Mouse (Mus musculus) 3T3-L1 (cell line): ENCODE results near the gene Asns.
"Not testable (repeated sequence)": the region's sequence is repeated elsewhere in the genome, so short reads cannot be mapped to it uniquely, and the experiment has no call there.

Experiments used
- DNase-seq: peaks from one replicate; pipeline ENCODE4 v3.0.0-alpha.2; 2015; ENCODE audit warnings: low read depth, low spot score

Gene Asns

DNA sequence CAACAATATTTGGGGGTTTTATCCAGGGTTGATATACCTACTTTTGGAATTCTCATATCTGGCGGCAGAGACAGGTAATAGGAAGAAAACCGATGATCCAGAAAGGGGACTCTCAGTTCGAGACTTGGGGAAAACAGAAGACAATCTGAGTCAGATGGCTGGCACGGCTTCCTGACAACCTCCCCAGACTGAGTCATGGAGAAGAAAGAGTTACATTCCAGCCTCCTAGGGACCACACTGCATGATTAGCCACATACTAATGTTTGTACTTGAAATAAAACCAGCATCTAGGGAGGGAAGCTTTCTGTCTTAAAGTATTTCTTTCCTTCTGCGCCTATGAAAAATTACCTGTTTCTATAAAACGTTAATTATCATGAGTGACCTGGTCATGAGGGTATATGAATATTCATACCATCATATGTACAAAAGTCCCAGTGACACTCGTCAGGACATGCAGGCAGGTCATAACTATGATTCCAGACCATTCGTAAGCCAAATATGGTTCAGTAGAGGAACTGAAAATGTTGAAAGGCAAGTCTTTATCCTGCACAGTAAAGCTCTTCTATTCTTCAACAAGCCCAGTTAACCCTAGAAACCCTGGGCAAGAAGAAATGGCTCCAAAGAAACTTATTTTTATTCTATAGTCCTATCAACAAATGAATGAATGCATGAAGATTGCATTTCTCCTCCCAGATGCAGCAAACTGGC lies 16.7 kb downstream of the Asns start:
- DNase-seq, result peak; percentile 66

DNA sequence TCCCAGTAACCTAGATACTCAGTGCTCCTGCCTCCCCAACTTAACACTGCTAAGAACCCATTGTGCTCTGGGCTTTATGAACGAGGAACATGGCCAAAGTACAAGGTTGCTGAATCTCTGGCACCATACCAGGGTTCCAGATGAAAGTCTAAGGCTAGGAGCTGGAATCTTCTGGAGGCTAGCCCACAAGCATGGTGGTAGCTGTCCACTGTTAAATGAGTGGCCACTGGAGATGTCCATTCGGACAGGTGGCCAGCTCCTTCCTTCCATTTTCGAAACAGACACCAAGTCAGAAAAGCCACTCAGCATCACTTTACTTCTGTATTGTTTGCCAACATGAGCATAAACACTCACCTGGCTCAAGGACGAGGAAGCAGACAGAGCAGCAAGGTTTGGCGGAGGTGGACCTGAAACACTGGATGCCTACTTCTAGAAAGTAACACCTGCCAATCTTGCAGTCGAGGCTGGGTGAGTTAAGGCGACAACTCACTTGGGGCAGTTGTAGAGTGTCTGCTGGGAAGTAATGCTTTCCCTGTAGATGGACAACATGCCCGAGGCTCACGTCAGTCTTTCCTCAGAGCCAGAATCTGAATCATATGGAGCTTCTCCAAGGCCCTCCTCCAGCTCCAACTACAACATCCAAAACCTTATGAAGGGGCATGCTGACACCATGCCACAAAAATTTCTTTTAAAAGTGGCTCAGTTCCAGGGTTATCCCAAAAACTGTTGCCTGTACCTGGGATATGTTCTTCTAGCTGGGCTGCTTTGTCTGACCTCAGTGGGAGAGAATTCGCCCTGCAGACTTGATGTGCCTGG lies 20.4 kb downstream of the Asns start:
- DNase-seq, result peak; percentile 75

DNA sequence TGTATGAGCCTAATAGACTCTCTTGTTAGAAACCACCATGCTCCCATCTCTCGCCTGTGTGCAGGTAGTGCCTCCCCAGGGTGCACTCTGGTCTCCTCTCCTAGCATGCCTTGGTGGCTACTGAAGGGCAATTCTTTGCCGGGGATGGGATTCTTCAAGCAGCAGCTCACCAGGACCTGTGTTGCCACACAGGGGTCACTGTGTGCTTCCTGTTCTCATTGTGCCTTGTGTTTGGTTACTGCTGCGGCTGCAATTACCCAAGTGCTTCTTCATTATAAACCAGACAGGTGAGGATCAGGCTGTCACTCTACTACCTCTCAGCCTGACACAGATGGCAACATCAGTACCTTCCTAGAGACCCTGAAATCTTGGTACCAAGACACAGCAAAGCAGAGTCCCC lies 21.6 kb downstream of the Asns start:
- DNase-seq, result no peak

DNA sequence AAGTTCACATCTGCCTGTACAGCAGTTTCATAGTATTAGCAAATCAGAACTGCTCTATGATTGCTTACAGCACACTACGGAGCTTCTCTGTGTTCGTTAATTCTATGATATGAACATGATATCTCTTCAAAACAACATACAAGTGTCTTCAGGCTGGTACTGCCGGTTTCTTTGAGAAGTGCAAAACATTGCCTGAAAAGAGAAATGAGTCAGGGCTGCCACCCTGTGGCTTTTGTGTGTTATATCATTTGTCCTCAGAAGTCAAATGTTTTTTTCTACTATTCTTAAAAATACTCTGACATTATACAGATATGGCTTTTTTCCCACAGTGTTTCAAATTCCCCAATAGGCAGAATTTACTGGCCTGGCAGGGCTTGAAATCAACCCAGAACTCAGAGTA lies 22.5 kb downstream of the Asns start:
- DNase-seq, result peak; percentile 71

DNA sequence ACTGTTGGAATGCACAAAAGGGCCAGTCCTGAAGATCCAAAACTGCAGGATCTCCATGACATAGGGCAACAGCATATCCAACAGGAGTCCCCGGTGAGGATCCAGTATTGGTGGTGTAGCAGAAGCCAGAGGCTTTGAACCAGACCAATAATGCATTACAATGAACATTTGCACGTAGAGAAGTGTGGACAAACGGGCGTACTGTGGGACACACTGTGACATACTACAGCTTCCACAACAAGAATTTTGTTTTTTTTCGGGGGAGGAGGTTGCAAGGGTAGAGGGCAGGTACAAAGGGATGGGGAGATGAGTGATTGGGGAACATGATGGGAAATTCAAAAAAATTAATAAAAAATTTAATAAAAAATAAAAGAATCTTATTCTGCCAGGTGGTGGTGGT lies 23.3 kb downstream of the Asns start:
- DNase-seq, result no peak

DNA sequence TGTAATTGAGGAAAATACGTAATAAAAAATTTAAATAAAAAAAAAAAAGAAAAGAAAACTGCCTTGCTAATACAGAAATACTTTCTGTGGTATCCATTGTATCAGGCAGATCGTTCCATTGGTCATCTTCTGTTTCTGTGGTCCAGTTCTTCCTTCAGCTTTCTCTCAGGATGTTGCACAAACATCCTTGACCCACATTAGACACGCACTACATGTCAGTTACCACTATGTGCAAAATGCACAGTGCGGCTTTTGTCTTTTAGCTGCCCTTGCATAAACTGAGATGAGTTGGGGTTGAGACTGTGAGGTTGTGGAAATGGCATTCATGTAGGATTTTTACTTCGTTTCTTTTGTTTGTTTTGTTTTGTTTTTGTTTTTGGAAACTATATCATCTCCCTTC lies 24.7 kb downstream of the Asns start:
- no peak for DNase-seq

DNA sequence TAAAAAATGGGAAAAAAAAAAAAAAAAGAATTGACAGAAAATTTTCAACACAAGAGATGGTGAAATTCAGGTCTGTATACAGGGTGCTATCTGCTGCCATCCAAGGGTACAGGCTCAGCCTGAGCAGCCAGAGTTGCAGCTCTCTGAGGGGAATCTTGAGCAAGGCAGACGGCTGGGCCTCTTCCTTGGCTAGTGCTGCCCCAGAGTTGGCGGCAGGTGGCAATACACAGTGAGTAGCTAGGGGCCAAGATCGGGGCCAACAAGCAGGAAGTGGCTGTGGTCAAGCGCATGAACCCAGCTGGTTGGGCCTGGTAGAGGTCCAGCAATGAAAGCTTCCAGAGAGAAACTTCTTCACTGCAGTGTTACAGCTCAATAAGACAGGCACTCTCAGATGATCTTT lies 27.2 kb downstream of the Asns start:
- DNase-seq, result not testable (repeated sequence)

DNA sequence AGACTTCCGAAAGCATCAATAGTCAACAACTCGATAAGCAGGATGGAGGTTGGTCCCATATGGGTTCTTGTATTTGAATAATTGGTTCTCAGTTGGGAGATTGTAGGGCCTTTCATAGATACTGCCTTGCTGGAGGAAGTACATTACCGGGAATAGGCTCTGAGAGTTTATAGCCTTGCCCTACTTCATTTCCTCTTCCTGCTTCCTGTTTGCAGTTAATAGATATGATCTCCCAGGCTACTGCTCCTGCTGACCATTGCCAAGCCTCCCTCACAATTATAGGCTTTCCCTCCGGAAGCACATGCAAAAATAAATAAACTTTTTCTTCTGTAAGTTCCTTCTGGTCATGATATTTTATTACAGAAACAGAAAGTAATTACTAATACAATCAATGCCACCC lies 31.6 kb downstream of the Asns start:
- DNase-seq, result no peak

DNA sequence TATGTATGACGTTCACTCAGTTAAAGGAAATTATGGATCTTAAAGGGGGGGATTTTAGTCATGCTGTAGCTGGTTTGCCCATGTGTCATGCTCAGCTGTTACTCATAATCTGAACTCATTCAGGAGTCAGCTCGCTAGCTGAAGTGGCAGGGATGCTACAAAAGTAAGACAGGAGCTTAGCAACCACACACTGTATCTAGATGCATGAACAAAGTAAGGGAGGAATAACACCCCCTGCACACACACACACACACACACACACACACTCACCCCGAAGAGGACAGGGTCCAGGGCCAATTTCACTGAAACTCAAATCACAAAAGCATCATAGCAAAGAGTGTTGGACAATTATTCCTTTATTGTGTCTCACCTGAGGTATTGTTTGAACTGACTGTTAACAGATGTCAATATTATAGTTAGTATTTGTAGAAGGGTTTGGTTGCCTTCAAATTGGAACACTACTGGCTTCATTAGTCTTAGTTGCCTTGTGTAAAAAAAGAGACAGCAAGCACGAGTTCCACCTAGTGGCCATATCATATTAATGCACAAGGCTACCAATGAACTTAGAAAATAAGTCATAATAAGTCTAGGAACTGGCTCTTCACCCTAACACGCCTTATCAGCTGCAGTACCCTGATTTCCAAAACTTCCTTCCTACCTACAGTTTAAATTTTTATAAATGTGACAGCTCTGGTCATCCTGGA lies 32.5 kb downstream of the Asns start:
- DNase-seq, result peak; percentile 84

DNA sequence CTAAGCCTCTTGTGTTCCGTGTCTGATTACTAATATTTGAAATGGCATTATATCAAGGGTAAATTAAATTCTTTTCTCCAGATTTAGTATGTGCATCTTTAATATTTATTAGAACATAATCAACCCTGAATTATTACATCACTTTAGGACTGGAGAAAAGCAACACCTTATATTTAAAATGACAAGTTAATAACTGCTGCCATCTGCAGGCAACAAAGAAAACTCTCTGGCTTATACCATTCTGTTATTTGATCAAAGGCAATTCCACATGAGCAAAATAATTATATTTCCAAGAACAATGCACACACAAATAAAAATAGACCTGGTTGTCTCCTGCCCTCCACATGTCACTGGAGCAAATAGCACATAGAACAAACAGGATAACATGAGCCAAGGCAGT lies 36.5 kb downstream of the Asns start:
- peak; percentile 62 for DNase-seq

DNA sequence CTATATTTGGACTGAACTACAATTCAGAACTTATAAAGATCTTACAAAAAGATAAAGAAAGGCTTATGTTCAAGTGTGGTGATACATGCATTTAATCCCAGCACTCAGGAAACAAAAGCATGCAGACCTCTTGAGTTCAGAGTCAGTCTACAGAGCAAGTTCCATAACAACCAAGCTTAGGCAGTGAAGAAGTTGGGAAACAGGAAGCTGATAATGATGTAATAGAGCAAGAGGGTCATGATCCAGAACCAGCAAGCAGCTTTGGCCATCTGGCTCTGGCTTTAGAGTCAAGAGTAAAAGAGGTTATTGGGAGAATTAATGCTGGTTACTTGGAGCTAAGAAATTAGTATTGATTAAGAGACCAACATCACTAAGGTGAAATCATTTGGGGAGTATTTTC lies 44.6 kb downstream of the Asns start:
- DNase-seq, result no peak
